Mouse (Mus musculus) splenic B cell, adult 2 months (primary cell): ENCODE data around the gene Chn2.

ENCODE experiments used
- DNase-seq: peaks from one replicate; pipeline ENCODE4 v3.0.0-alpha.2; 2011; ENCODE audit warnings: low read depth, low spot score
- H3K27me3 ChIP-seq: 2 replicates; pipeline ENCODE4 v1.6.1; 2012; ENCODE audit warnings: mild to moderate bottlenecking, low read length, moderate library complexity, mixed read lengths; ENCODE audit not compliant: control insufficient read depth, poor library complexity, insufficient read depth, severe bottlenecking
- H3K36me3 ChIP-seq: 2 replicates; pipeline ENCODE4 v1.6.1; 2012; ENCODE audit warnings: mild to moderate bottlenecking, low read length, moderate library complexity, mixed read lengths; ENCODE audit not compliant: control insufficient read depth, poor library complexity, insufficient read depth, severe bottlenecking

The Chn2 gene

GRCm38 (mm10) chr6:54320236-54320635 is 280.9 kb downstream of the Chn2 start:
- DNase-seq, result no peak
- H3K36me3 ChIP-seq, result no peaks in the 10 kb centered on the region
- no peaks in the 10 kb centered on the region for H3K27me3 ChIP-seq

GRCm38 (mm10) chr6:54325246-54325885 is 286.0 kb downstream of the Chn2 start, which contains the start of gene Prr15:
Gene Prr15 (plus strand): TSS chr6:54325835.
- Histone ChIP-seq H3K36me3 (no peaks in the 10 kb centered on the region), H3K27me3 (no peaks in the 10 kb centered on the region)
- DNase-seq, result no peak

DNA sequence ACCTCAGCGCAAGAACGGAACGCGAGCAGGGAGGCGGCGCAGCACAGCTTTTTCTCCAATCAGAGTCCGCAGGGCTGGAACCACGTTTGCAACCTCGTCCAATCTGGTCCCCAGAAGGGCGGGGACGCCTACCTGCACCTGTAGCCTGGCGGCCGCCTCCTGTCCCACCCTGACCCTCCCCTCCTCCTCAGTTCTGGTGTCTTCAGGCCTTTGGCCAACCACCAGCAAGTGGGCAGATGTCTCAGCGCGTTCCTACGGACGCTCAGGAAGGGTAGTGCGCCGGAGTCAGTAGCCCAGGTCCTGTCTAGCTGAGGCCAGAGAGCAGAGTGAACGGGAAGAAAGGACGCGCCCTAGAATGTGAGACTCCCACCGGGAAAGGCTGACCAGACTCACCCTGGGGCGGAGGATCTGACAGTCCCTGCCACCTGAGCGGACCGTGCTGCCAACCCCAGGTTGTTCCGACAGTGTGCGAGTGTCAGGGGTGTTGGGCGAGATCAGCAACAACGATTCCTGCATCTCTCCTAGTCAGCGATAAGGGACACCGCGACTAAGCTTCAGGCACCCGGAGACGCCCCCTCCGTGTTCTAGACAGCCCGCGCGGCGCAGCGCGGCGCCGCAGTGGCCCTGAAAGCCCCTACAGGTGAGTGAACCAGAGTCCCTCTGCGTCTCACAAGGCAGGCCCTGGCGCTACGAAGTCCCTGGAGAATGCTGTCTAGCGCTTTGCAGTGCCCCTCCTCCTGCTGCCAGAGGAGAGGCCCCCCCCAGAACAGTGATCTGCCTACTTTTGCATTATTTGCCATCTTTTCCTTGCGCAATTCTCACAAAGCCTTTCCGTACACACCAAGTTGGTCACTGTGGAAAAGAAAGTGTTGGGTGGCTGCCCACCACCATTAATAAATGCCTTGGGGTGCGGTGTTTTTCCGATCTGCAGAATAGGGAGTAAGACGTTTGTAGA is 287.6 kb downstream of the Chn2 start:
- H3K27me3 ChIP-seq, result no peaks in the 10 kb centered on the region
- no peaks in the 10 kb centered on the region for H3K36me3 ChIP-seq
- DNase-seq, result peak; percentile 14

DNA sequence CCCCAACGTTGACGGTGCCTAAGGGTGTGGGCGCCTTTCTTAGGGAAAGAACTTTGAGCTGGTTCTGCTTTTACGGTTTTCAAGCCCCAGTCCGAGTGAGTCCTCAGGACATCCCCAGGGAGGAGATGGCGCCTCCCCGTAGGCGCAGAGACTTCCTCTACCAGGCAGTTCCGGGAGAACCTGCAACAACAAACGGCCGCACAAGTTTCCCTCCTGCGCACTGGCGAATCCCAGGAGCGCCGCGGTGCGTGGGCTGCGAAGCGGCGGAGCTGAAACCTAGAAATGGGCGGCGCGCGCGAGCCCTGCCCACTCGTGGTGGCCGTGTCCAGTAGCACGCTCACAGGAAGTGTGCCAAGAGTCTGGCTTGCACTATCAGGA is 288.3 kb downstream of the Chn2 start:
- Histone ChIP-seq H3K36me3 (no peaks in the 10 kb centered on the region), H3K27me3 (no peaks in the 10 kb centered on the region)
- DNase-seq, result peak; percentile 2

GRCm38 (mm10) chr6:54328783-54329182 is 289.4 kb downstream of the Chn2 start:
- no peak for DNase-seq
- no peaks in the 10 kb centered on the region for H3K36me3 ChIP-seq
- H3K27me3 ChIP-seq, result no peaks in the 10 kb centered on the region

GRCm38 (mm10) chr6:54329598-54329997 is 290.2 kb downstream of the Chn2 start:
- no peak for DNase-seq
- no peaks in the 10 kb centered on the region for H3K27me3 ChIP-seq
- no peaks in the 10 kb centered on the region for H3K36me3 ChIP-seq

DNA sequence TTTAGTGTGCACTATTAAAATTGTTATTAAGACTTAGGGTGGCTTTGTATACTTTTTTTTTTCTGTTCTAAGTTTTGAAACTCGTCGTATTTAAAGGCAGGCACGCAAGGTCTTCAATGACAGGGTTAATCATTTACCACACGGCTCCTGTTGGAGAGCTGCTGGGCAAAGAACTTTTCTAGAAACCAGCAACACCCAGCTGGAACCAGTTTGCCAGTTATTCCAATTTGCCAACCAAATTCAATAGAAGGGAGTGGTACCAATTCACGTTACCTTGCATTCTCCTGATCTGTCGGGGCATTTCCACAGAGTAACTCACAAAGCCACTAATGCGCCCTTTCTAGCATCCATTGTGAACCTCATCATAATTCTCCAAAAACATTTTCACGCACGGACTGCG is 290.8 kb downstream of the Chn2 start:
- Histone ChIP-seq H3K27me3 (no peaks in the 10 kb centered on the region), H3K36me3 (no peaks in the 10 kb centered on the region)
- no peak for DNase-seq

DNA sequence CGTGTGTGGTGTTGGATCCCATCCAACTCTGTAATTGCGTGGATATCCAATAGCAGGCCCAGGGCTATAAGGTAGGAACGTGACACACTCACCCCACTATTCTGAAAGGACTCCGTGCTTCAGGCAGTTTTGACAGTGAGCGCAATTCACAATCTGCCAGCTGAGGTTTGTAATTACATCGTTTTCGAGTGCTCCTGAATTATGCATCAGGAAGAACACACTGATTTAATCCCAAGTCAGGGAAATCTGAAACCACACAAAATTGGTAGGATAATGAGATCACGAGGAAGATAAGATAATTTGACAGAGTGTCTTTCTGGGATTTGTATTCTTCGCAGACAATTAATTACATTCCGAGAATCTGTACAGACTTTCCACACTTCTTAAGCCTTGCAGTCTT is 292.4 kb downstream of the Chn2 start:
- Histone ChIP-seq H3K36me3 (no peaks in the 10 kb centered on the region), H3K27me3 (no peaks in the 10 kb centered on the region)
- DNase-seq, result no peak

- no peak for DNase-seq
- Histone ChIP-seq H3K27me3 (no peaks in the 10 kb centered on the region), H3K36me3 (no peaks in the 10 kb centered on the region)
Observed at GRCm38 (mm10) chr6:54332203-54332602, 292.8 kb downstream of the Chn2 start.

DNA sequence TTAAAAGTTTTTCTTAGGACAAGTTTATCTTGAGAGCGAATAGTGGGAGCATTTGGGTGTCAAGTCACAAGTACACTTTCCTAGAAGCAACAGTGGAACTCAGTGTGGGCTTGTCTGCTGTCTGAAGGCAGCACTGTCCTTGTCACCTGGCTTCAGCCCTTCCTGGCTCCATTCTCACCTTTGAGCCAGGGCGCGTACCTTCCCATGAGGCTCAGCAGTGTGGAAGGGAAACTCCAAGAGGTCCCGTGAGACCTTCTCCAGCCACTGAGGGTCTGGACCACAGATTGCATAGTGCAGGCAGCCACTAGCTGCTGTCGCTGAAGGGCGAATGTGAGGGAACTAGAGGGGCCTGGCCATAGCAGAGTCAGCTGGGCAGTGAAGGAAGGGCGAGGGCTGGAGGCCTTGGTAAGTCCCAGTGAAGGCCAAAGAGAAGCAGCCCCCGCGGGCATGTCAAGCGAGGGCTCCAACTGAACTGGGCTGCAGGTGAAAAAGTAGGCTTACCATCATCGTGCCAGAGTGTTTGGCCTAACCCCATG is 293.8 kb downstream of the Chn2 start:
- no peaks in the 10 kb centered on the region for H3K36me3 ChIP-seq
- no peaks in the 10 kb centered on the region for H3K27me3 ChIP-seq
- DNase-seq, result no peak

GRCm38 (mm10) chr6:54333652-54334396 is 294.5 kb downstream of the Chn2 start:
- H3K27me3 ChIP-seq, result no peaks in the 10 kb centered on the region
- DNase-seq, result no peak

DNA sequence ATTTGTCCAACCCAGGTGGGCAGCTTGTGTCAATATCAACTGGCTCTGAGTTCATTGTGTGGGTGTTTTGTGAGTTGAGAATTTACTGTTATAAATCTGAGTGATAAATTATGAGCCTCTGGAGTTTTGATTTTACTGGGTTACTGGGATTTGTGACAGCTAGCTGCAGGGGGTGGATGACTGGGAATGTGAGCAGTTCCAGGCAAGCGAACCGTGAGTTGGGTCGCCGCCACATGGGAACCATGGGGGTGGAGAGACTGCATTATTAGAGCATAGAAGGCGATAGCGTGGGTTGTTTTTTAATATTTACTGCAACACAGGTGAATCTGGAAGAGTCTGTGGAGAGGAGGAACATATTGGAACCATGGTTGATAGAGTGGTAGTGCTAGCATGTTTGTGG is 298.0 kb downstream of the Chn2 start:
- Histone ChIP-seq H3K27me3 (no peaks in the 10 kb centered on the region), H3K36me3 (no peaks in the 10 kb centered on the region)
- no peak for DNase-seq

More at GRCm38 (mm10) chr6:54333652-54334396, 294.5 kb downstream of the Chn2 start:
- no peaks in the 10 kb centered on the region for H3K36me3 ChIP-seq

- Histone ChIP-seq H3K27me3 (no peaks in the 10 kb centered on the region), H3K36me3 (no peaks in the 10 kb centered on the region)
- DNase-seq, result no peak
Observed at GRCm38 (mm10) chr6:54341133-54341532, 301.8 kb downstream of the Chn2 start.

- Histone ChIP-seq H3K36me3 (no peaks in the 10 kb centered on the region), H3K27me3 (no peaks in the 10 kb centered on the region)
- DNase-seq, result no peak
Observed at GRCm38 (mm10) chr6:54342223-54342622, 302.9 kb downstream of the Chn2 start.
